Mouse (Mus musculus) embryonic facial prominence, embryonic 13.5 days (tissue): Measurements from ENCODE around the gene Kmo. TPM values are rescaled to one million over a fixed set of nuclear protein-coding genes. Genes with fewer than 3 reads are reported as not detected.

Source experiments
- ATAC-seq: fragments of 200-750 bp; cut with Nextera tagmentation; 2 replicates; pipeline ENCODE4 v1.8.0; 2017; ENCODE audit warnings: low read depth; ENCODE audit not compliant: insufficient number of reproducible peaks, insufficient read depth, low FRiP score, low TSS enrichment
- H3K27ac ChIP-seq: fragments of 300-500 bp; sonication (generic); 2 replicates; pipeline ENCODE4 v1.5.1; 2015; ENCODE audit warnings: moderate library complexity, mild to moderate bottlenecking, inconsistent platforms
- H3K27me3 ChIP-seq: fragments of 300-500 bp; sonication (generic); 2 replicates; pipeline ENCODE4 v1.6.1; 2015; ENCODE audit warnings: mild to moderate bottlenecking, inconsistent platforms
- H3K36me3 ChIP-seq: fragments of 300-500 bp; sonication (generic); 2 replicates; pipeline ENCODE4 v1.6.1; 2015; ENCODE audit warnings: mild to moderate bottlenecking, inconsistent platforms
- H3K4me1 ChIP-seq: fragments of 300-500 bp; sonication (generic); 2 replicates; pipeline ENCODE4 v1.6.1; 2015; ENCODE audit warnings: inconsistent platforms
- H3K4me2 ChIP-seq: fragments of 300-500 bp; sonication (generic); 2 replicates; pipeline ENCODE4 v1.6.1; 2015; ENCODE audit warnings: moderate library complexity, mild to moderate bottlenecking, inconsistent platforms
- H3K4me3 ChIP-seq: fragments of 300-500 bp; sonication (generic); 2 replicates; pipeline ENCODE4 v1.5.1; 2015; ENCODE audit warnings: mild to moderate bottlenecking, inconsistent platforms
- H3K9ac ChIP-seq: fragments of 300-500 bp; sonication (generic); 2 replicates; pipeline ENCODE4 v1.6.1; 2015; ENCODE audit warnings: mild to moderate bottlenecking, inconsistent platforms
- H3K9me3 ChIP-seq: fragments of 300-500 bp; sonication (generic); 2 replicates; pipeline ENCODE4 v1.6.1; 2016; ENCODE audit warnings: inconsistent platforms
- WGBS: fragments of 180-500 bp; shearing (Covaris S2); methylation state at CpG from one replicate; pipeline ENCODE4 v1.1.7; 2015; ENCODE audit warnings: mixed read lengths; 5-methylcytosine and 5-hydroxymethylcytosine counted together
- polyA plus RNA-seq: library from polyadenylated mRNA; unstranded; fragments of >200 nt; fragmentation: Nextera tagmentation; extraction: Ambion mirVana; gene quantifications from 2 replicates; pipeline ENCODE4 v1.2.1, GENCODE M21; 2015

Gene Kmo
- polyA plus RNA-seq, 1 experiment from 2014 or later = 0.21 TPM

GRCm38 (mm10) chr1:175607838-175608585 is 12.2 kb upstream of the Kmo start:
- Histone ChIP-seq H3K9ac (no peak overlapping the region), H3K36me3 (peaks cover 76% of the 10 kb centered on the region), H3K4me1 (no peaks in the 10 kb centered on the region), H3K4me3 (no peak overlapping the region), H3K9me3 (no peaks in the 10 kb centered on the region), H3K27me3 (no peaks in the 10 kb centered on the region), H3K4me2 (no peak overlapping the region), H3K27ac (no peak overlapping the region)
- 92% methylated on average over 18 of the region's 18 CpGs for WGBS
- ATAC-seq = no peak

GRCm38 (mm10) chr1:175608708-175609107 is 11.5 kb upstream of the Kmo start:
- Histone ChIP-seq H3K27me3 (no peaks in the 10 kb centered on the region), H3K9me3 (no peaks in the 10 kb centered on the region), H3K9ac (no peak overlapping the region), H3K27ac (no peak overlapping the region), H3K4me2 (no peak overlapping the region), H3K4me1 (no peaks in the 10 kb centered on the region), H3K4me3 (no peak overlapping the region), H3K36me3 (peaks cover 73% of the 10 kb centered on the region)
- no peak for ATAC-seq
- WGBS = 91% methylated on average over 3 of the region's 3 CpGs

GRCm38 (mm10) chr1:175614992-175615391 is 5.2 kb upstream of the Kmo start:
- Histone ChIP-seq H3K4me2 (no peak overlapping the region), H3K36me3 (peaks cover 69% of the 10 kb centered on the region)

GRCm38 (mm10) chr1:175623656-175624055 is 3.5 kb downstream of the Kmo start:
- peak overlapping the region; percentile 74; the same call in 1 of the 2 replicates for H3K4me2 ChIP-seq
- H3K27me3 ChIP-seq = no peaks in the 10 kb centered on the region

More at GRCm38 (mm10) chr1:175614992-175615391, 5.2 kb upstream of the Kmo start:
- Histone ChIP-seq H3K4me3 (no peak overlapping the region), H3K4me1 (no peaks in the 10 kb centered on the region), H3K9ac (no peak overlapping the region), H3K27ac (no peak overlapping the region), H3K27me3 (no peaks in the 10 kb centered on the region), H3K9me3 (no peaks in the 10 kb centered on the region)
- ATAC-seq = no peak
- 95% methylated on average over 9 of the region's 9 CpGs for WGBS

GRCm38 (mm10) chr1:175625257-175625879 is 5.2 kb downstream of the Kmo start, which contains the start of gene Fh1:
Fh1 (minus strand) TSS chr1:175625635.
- Histone ChIP-seq H3K27ac (peak within 1 kb of the TSS; percentile 87), H3K4me3 (peak within 1 kb of the TSS; percentile 89), H3K9me3 (no peaks in the 10 kb centered on the region), H3K27me3 (no peaks in the 10 kb centered on the region), H3K4me1 (peaks cover 12% of the 10 kb centered on the region), H3K4me2 (peak within 1 kb of the TSS; percentile 74), H3K36me3 (peaks cover 5% of the 10 kb centered on the region; the same call in 1 of the 2 replicates), H3K9ac (peak within 1 kb of the TSS; percentile 95)
- ATAC-seq = peak; percentile 99
- WGBS = under 1% methylated on average over 58 of the region's 58 CpGs

More at GRCm38 (mm10) chr1:175623656-175624055, 3.5 kb downstream of the Kmo start:
- ATAC-seq = no peak
- Histone ChIP-seq H3K36me3 (peaks cover 14% of the 10 kb centered on the region), H3K4me1 (peaks cover 12% of the 10 kb centered on the region), H3K27ac (no peak overlapping the region), H3K4me3 (no peak overlapping the region), H3K9me3 (no peaks in the 10 kb centered on the region), H3K9ac (no peak overlapping the region)
- 89% methylated on average over 6 of the region's 6 CpGs for whole genome bisulfite sequencing

GRCm38 (mm10) chr1:175625990-175626692 is 6.0 kb downstream of the Kmo start:
- WGBS = 87% methylated on average over 1 of the region's 1 CpGs
- no peaks in the 10 kb centered on the region for H3K9me3 ChIP-seq
- H3K9ac ChIP-seq = peak overlapping the region; percentile 60; the same call in 1 of the 2 replicates
- H3K4me3 ChIP-seq = peak overlapping the region; percentile 89
- no peaks in the 10 kb centered on the region for H3K27me3 ChIP-seq
- ATAC-seq = no peak
- peaks cover 12% of the 10 kb centered on the region for H3K4me1 ChIP-seq
- H3K4me2 ChIP-seq = peak overlapping the region; percentile 74
- H3K27ac ChIP-seq = peak overlapping the region; percentile 81; the same call in 1 of the 2 replicates
- 0 out of 2 replicates have a peak, but pooled peaks cover 3% of the 10 kb centered on the region for H3K36me3 ChIP-seq

- Histone ChIP-seq H3K9me3 (no peaks in the 10 kb centered on the region), H3K36me3 (no peaks in the 10 kb centered on the region), H3K4me2 (no peak overlapping the region), H3K9ac (no peak overlapping the region), H3K4me3 (no peak overlapping the region), H3K27ac (no peak overlapping the region), H3K27me3 (no peaks in the 10 kb centered on the region), H3K4me1 (peaks cover 5% of the 10 kb centered on the region)
- 82% methylated on average over 6 of the region's 6 CpGs for WGBS
- ATAC-seq = no peak
These were observed 9.1 kb downstream of the Kmo start for GRCm38 (mm10) chr1:175629248-175629647.

- Histone ChIP-seq H3K4me2 (no peak overlapping the region), H3K4me1 (no peaks in the 10 kb centered on the region), H3K27ac (no peak overlapping the region), H3K9me3 (no peaks in the 10 kb centered on the region), H3K4me3 (no peak overlapping the region), H3K9ac (no peak overlapping the region), H3K36me3 (no peaks in the 10 kb centered on the region), H3K27me3 (no peaks in the 10 kb centered on the region)
- WGBS = 74% methylated on average over 5 of the region's 5 CpGs
- no peak for ATAC-seq
These were observed 10.2 kb downstream of the Kmo start for GRCm38 (mm10) chr1:175630345-175630744.

GRCm38 (mm10) chr1:175631080-175631479 is 10.9 kb downstream of the Kmo start:
- no peak for ATAC-seq
- Histone ChIP-seq H3K4me3 (no peak overlapping the region), H3K4me2 (no peak overlapping the region), H3K9ac (no peak overlapping the region), H3K36me3 (no peaks in the 10 kb centered on the region), H3K27me3 (no peaks in the 10 kb centered on the region), H3K4me1 (no peaks in the 10 kb centered on the region), H3K9me3 (no peaks in the 10 kb centered on the region), H3K27ac (no peak overlapping the region)
- 87% methylated on average over 3 of the region's 3 CpGs for WGBS

GRCm38 (mm10) chr1:175631721-175632221 is 11.6 kb downstream of the Kmo start:
- no peak for ATAC-seq
- WGBS = 78% methylated on average over 10 of the region's 10 CpGs
- Histone ChIP-seq H3K36me3 (no peaks in the 10 kb centered on the region), H3K27ac (no peak overlapping the region), H3K4me2 (no peak overlapping the region), H3K9ac (no peak overlapping the region), H3K4me1 (no peaks in the 10 kb centered on the region), H3K27me3 (no peaks in the 10 kb centered on the region), H3K4me3 (no peak overlapping the region), H3K9me3 (no peaks in the 10 kb centered on the region)

GRCm38 (mm10) chr1:175632470-175632869 is 12.3 kb downstream of the Kmo start:
- H3K27me3 ChIP-seq = no peaks in the 10 kb centered on the region
- no peaks in the 10 kb centered on the region for H3K4me1 ChIP-seq
- no peak overlapping the region for H3K4me3 ChIP-seq
- H3K9me3 ChIP-seq = no peaks in the 10 kb centered on the region
- no peak overlapping the region for H3K4me2 ChIP-seq
- no peak for ATAC-seq
- H3K27ac ChIP-seq = no peak overlapping the region
- 95% methylated on average over 14 of the region's 14 CpGs for WGBS
- no peak overlapping the region for H3K9ac ChIP-seq
- no peaks in the 10 kb centered on the region for H3K36me3 ChIP-seq
